Mouse (Mus musculus) hindbrain, embryonic 16.5 days (tissue): ENCODE measurements around the gene 3100002H09Rik. TPM values are rescaled to one million over a fixed set of nuclear protein-coding genes. Genes with fewer than 3 reads are reported as not detected.

ENCODE experiments used
- ATAC-seq: fragments of 200-750 bp; cut with Nextera tagmentation; 2 replicates; pipeline ENCODE4 v1.8.0; 2017; ENCODE audit warnings: moderate TSS enrichment, moderate library complexity
- H3K27ac ChIP-seq: fragments of 300-500 bp; sonication (generic); 2 replicates; pipeline ENCODE4 v1.5.1; 2014; ENCODE audit warnings: low read depth, mild to moderate bottlenecking, control low read depth, low read length, moderate library complexity
- H3K27me3 ChIP-seq: fragments of 300-500 bp; sonication (generic); replicated peaks from 2 replicates; pipeline ENCODE4 v1.6.1; 2014; ENCODE audit warnings: low read length; ENCODE audit not compliant: control insufficient read depth, insufficient read depth
- H3K36me3 ChIP-seq: fragments of 300-500 bp; sonication (generic); 2 replicates; pipeline ENCODE4 v1.6.1; 2014; ENCODE audit warnings: mild to moderate bottlenecking, low read length, moderate library complexity, mixed read lengths; ENCODE audit not compliant: control insufficient read depth, insufficient read depth
- H3K4me1 ChIP-seq: fragments of 300-500 bp; sonication (generic); 2 replicates; pipeline ENCODE4 v1.6.1; 2014; ENCODE audit warnings: low read depth, low read length; ENCODE audit not compliant: control insufficient read depth, insufficient read depth
- H3K4me2 ChIP-seq: fragments of 300-500 bp; sonication (generic); 2 replicates; pipeline ENCODE4 v1.6.1; 2014; ENCODE audit warnings: mild to moderate bottlenecking, low read length, control low read depth, moderate library complexity
- H3K4me3 ChIP-seq: fragments of 300-500 bp; sonication (generic); 2 replicates; pipeline ENCODE4 v1.5.1; 2014; ENCODE audit warnings: mild to moderate bottlenecking, low read length, control low read depth, moderate library complexity
- H3K9ac ChIP-seq: fragments of 300-500 bp; sonication (generic); 2 replicates; pipeline ENCODE4 v1.6.1; 2014; ENCODE audit warnings: low read depth, mild to moderate bottlenecking, control low read depth, low read length, moderate library complexity
- H3K9me3 ChIP-seq: fragments of 300-500 bp; sonication (generic); 2 replicates; pipeline ENCODE4 v1.6.1; 2014; ENCODE audit warnings: mild to moderate bottlenecking, low read length, moderate library complexity; ENCODE audit not compliant: control insufficient read depth
- WGBS: fragments of 180-500 bp; shearing (Covaris S2); extraction: QIAGEN DNeasy Blood & Tissue Kit; methylation state at CpG from one replicate; pipeline ENCODE4 v1.1.7; 2014; 5-methylcytosine and 5-hydroxymethylcytosine counted together
- polyA plus RNA-seq: library from polyadenylated mRNA; unstranded; fragments of >200 nt; fragmentation: Nextera tagmentation; extraction: Ambion mirVana; gene quantifications from 2 replicates; pipeline ENCODE4 v1.2.1, GENCODE M21; 2015

The 3100002H09Rik gene
- 0.36 and 0.49 TPM in 2 replicates for polyA plus RNA-seq

DNA sequence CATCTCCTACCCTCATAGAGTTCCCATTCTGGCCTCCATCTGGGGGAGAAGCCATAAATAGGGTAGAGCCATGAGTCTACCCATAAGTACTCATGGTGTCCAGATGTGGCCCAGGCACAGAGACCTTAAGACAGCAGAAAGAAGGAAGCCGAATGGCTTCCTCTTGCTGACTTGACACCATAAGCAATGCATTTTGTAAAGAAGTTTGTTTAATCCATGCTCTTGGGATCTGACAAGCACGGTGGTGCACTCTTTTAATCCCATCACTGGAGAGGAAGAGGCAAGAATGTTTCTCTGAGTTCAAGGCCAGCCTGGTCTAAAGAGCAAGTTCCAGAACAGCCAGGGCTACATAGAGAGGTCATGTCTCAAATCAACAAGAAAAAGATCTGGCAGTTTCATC, at the start of gene 3100002H09Rik:
TSS of gene 3100002H09Rik (minus strand) at position 101 of the 400 bp plus-strand sequence.
- Histone ChIP-seq H3K9ac (no peak within 1 kb of the TSS), H3K4me2 (no peak within 1 kb of the TSS), H3K9me3 (no peaks in the 10 kb centered on the region), H3K4me1 (peaks cover 5% of the 10 kb centered on the region; the same call in 1 of the 2 replicates), H3K36me3 (no peaks in the 10 kb centered on the region), H3K27ac (no peak within 1 kb of the TSS), H3K27me3 (no peaks in the 10 kb centered on the region), H3K4me3 (no peak within 1 kb of the TSS)
- ATAC-seq, result no peak
- WGBS, result 84% methylated on average over 2 of the region's 2 CpGs

DNA sequence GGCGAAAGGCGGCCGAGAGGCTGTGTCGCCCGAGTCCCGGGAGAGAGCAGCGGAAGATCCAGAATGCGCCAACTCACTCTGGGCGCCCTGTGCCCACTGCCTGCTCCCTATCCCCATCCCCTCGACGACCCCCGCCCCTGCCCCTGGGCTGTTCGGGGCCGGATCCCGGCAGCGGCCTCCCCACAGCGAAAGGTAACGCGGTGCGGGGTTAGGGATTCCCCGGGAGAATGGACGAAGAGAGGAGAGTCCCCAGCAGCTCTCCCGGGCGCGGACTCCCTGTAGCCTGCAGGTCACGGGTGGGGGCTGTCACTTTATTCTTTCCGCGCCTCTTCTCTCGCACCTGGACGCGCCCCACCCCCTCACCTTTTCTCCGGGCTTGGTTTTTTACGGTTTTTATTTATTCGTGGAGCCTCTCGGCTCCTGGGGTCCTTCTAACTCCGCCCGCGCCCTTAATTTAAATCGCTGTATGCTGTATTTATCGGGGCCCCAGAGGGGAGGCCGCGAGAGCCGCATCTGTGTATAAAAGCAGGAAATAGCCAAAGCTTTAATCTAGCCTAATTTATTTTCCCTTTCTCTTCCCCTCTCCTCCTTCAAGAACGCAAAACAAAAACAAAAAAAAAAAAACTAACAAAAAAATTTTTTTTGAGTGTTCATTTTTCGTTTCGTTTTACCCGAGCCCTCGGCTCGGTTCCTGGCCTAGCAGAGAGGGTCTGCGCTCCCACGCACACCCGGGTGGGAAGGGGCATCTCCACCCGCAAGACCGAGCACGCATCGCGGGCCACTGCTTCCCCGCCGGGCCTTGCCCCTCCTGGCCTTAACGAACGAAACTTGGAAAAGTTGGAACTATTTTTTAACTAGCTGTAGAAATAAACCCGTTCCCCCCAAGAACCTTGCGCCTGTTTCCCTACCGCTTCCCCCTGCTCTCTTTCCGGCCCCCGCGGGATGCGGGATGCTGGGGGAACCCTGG, 48.9 kb upstream of the 3100002H09Rik start:
- peak overlapping the region; percentile 58 for H3K4me3 ChIP-seq
- peaks cover 22% of the 10 kb centered on the region for H3K4me1 ChIP-seq
- 1% methylated on average over 68 of the region's 68 CpGs for WGBS
- H3K27ac ChIP-seq, result no peak overlapping the region
- H3K9ac ChIP-seq, result peak overlapping the region; percentile 48
- H3K27me3 ChIP-seq, result peaks cover 44% of the 10 kb centered on the region
- H3K4me2 ChIP-seq, result peak overlapping the region; percentile 88
- H3K36me3 ChIP-seq, result no peaks in the 10 kb centered on the region
- no peaks in the 10 kb centered on the region for H3K9me3 ChIP-seq
- ATAC-seq, result no peak

GRCm38 (mm10) chr4:124658412-124658851, 47.8 kb upstream of the 3100002H09Rik start:
- WGBS, result under 1% methylated on average over 36 of the region's 39 CpGs
- Histone ChIP-seq H3K4me1 (peaks cover 21% of the 10 kb centered on the region), H3K27me3 (peaks cover 49% of the 10 kb centered on the region), H3K4me3 (peak overlapping the region; percentile 58), H3K9ac (peak overlapping the region; percentile 55), H3K9me3 (no peaks in the 10 kb centered on the region), H3K27ac (no peak overlapping the region), H3K36me3 (no peaks in the 10 kb centered on the region), H3K4me2 (peak overlapping the region; percentile 88)
- ATAC-seq, result no peak

DNA sequence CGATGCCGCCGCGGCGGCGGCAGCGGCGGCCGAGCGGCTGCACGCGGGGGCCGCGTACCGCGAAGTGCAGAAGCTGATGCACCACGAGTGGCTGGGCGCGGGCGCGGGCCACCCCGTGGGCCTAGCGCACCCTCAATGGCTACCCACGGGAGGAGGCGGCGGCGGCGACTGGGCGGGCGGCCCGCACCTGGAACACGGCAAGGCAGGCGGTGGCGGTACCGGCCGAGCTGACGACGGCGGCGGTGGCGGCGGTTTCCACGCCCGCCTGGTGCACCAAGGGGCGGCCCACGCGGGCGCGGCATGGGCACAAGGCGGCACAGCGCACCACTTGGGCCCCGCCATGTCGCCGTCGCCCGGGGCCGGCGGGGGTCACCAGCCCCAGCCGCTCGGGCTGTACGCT, 47.2 kb upstream of the 3100002H09Rik start:
- peak; percentile 1 for ATAC-seq
- WGBS, result under 1% methylated on average over 31 of the region's 61 CpGs
- Histone ChIP-seq H3K4me3 (peak overlapping the region; percentile 58), H3K4me2 (peak overlapping the region; percentile 88), H3K9ac (peak overlapping the region; percentile 38), H3K27ac (no peak overlapping the region), H3K36me3 (no peaks in the 10 kb centered on the region), H3K27me3 (peaks cover 50% of the 10 kb centered on the region), H3K4me1 (peaks cover 25% of the 10 kb centered on the region), H3K9me3 (no peaks in the 10 kb centered on the region)

GRCm38 (mm10) chr4:124656854-124657650, 46.4 kb upstream of the 3100002H09Rik start:
- H3K36me3 ChIP-seq, result no peaks in the 10 kb centered on the region
- H3K4me3 ChIP-seq, result peak overlapping the region; percentile 58
- 0 out of 2 replicates have a peak overlapping the region, but pooled peaks have one; percentile 4 for H3K27ac ChIP-seq
- 1% methylated on average over 57 of the region's 92 CpGs for WGBS
- peak; percentile 92 for ATAC-seq
- H3K27me3 ChIP-seq, result peaks cover 47% of the 10 kb centered on the region
- H3K9me3 ChIP-seq, result no peaks in the 10 kb centered on the region
- peak overlapping the region; percentile 88 for H3K4me2 ChIP-seq
- peaks cover 25% of the 10 kb centered on the region for H3K4me1 ChIP-seq
- H3K9ac ChIP-seq, result peak overlapping the region; percentile 38

GRCm38 (mm10) chr4:124656518-124656853, 45.9 kb upstream of the 3100002H09Rik start, which contains the start of gene Pou3f1:
Pou3f1 (plus strand) TSS chr4:124656807.
- H3K36me3 ChIP-seq, result no peaks in the 10 kb centered on the region
- no peak for ATAC-seq
- peak within 1 kb of the TSS; percentile 88 for H3K4me2 ChIP-seq
- H3K4me3 ChIP-seq, result peak within 1 kb of the TSS; percentile 58
- H3K9me3 ChIP-seq, result no peaks in the 10 kb centered on the region
- peak within 1 kb of the TSS; percentile 38 for H3K9ac ChIP-seq
- H3K27ac ChIP-seq, result 0 out of 2 replicates have a peak within 1 kb of the TSS, but pooled peaks have one; percentile 4
- H3K4me1 ChIP-seq, result peaks cover 25% of the 10 kb centered on the region
- WGBS, result 2% methylated on average over 15 of the region's 15 CpGs
- H3K27me3 ChIP-seq, result peaks cover 45% of the 10 kb centered on the region

- ATAC-seq, result no peak
- Histone ChIP-seq H3K9me3 (no peaks in the 10 kb centered on the region), H3K4me2 (no peak overlapping the region), H3K27ac (no peak overlapping the region), H3K9ac (no peak overlapping the region), H3K36me3 (no peaks in the 10 kb centered on the region), H3K4me1 (peaks cover 10% of the 10 kb centered on the region), H3K27me3 (peaks cover 35% of the 10 kb centered on the region), H3K4me3 (no peak overlapping the region)
- 5% methylated on average over 9 of the region's 9 CpGs for WGBS
Measured at GRCm38 (mm10) chr4:124652886-124653285, 42.3 kb upstream of the 3100002H09Rik start.

DNA sequence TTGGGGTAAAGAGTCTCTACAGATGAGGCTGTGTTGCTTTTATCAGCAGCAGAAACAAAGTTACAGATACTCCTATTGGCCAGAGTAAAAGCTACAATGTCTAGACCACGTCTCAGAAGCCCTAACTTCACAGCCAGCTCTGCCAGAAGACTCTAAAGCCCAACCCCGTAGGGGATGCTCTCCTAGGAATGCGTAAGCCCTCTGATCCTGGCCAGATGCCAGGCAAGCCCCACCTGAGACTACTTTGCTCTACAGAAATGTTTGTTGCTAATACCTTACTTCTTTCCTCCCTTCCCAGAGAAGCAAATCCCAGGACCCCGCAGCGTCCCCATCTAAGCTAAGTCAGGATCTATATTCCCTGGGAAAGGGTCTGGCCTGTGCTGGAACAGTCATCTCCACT, 37.3 kb upstream of the 3100002H09Rik start:
- peaks cover 1% of the 10 kb centered on the region for H3K4me1 ChIP-seq
- no peaks in the 10 kb centered on the region for H3K9me3 ChIP-seq
- H3K27ac ChIP-seq, result no peak overlapping the region
- WGBS, result 45% methylated on average over 5 of the region's 5 CpGs
- H3K9ac ChIP-seq, result no peak overlapping the region
- peaks cover 12% of the 10 kb centered on the region for H3K27me3 ChIP-seq
- H3K4me2 ChIP-seq, result no peak overlapping the region
- ATAC-seq, result no peak
- no peak overlapping the region for H3K4me3 ChIP-seq
- H3K36me3 ChIP-seq, result no peaks in the 10 kb centered on the region
